Comparison of ENCODE assay signal across 9 mouse cellular contexts in the genomic region with DNA sequence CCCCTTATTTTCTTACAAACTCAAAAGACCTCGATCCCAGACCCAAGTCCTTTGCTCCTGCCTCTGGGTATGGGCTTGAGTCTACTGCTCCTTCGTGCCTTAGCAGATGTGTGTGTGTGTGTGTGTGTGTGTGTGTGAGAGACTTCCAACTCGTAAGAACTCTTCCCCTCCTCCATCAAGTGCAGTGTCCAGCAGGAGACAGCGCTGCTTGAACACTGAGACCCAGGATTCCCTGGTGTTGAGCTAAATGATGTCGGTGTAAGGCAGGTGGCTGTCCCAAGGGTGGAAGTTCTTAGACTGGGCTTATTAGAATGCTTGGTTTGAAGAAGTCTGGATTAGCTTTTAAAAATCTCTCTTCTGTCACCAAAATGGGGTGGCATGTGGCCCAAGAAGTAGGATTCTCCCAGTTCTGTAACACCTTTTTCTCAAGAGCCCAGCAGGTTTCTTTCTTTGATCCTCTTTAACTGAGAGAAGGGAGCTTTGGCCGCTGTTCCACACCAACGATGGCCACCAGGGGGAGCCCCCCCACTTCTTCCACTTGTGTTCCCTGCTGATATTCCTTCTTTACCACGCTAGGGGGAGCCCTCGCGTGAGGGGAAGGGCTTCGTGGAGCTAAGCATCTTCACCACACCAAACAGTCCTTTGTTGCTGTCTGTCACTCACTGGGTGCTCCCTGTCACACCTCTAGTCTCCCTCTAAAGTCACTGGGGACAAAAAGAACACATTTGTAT. TPM values are rescaled to one million over a fixed set of nuclear protein-coding genes. Genes with fewer than 3 reads are reported as not detected.
DNase-seq lines count a peak whose midpoint lies in the region; ATAC-seq and TF ChIP-seq lines count a peak whose summit lies in the region.
"Had no signal": no experiment of that assay in that cellular context is flagged by ENCODE, and none has a peak within 500 bp of the region (broad histone marks: within the 10 kb centered on the region; RNA-seq: fewer than 3 reads in every experiment).

No protein-coding gene starts in this region.

- WGBS in forebrain, embryonic 13.5 days = 29% methylated on average over 11 of the region's 11 CpGs
- WGBS in lung, embryonic 16.5 days = 16% methylated on average over 11 of the region's 11 CpGs

- peak; percentile 99 for TF ChIP-seq CTCF in layer of hippocampus, adult 2 months (conservative IDR thresholded peaks at IDR 0.05)

- H3K9me3 ChIP-seq in forebrain, embryonic 13.5 days (replicated peaks) = no peaks in the 10 kb centered on the region
- H3K9me3 ChIP-seq in lung, embryonic 16.5 days (ENCODE audit: control insufficient read depth, low read length) = no peaks in the 10 kb centered on the region
- H3K9me3 ChIP-seq: heart, embryonic 15.5 days had no signal

- H3K4me1 ChIP-seq in forebrain, embryonic 13.5 days = no peaks in the 10 kb centered on the region
- peaks cover 13% of the 10 kb centered on the region for H3K4me1 ChIP-seq in lung, embryonic 16.5 days (replicated peaks; ENCODE audit: control insufficient read depth, insufficient read depth, low read length)

- H3K27ac ChIP-seq in forebrain, embryonic 13.5 days = no peak overlapping the region
- no peak overlapping the region for H3K27ac ChIP-seq in layer of hippocampus, adult 2 months
- no peak overlapping the region for H3K27ac ChIP-seq in lung, embryonic 16.5 days (ENCODE audit: low read length)
- H3K27ac ChIP-seq: heart, embryonic 15.5 days had no signal

- no peak overlapping the region for H3K9ac ChIP-seq in forebrain, embryonic 13.5 days
- H3K9ac ChIP-seq in lung, embryonic 16.5 days (ENCODE audit: low read length) = no peak overlapping the region
- H3K9ac ChIP-seq: heart, embryonic 15.5 days had no signal

- no peaks in the 10 kb centered on the region for H3K36me3 ChIP-seq in forebrain, embryonic 13.5 days (ENCODE audit: poor library complexity, severe bottlenecking)
- H3K36me3 ChIP-seq in lung, embryonic 16.5 days (ENCODE audit: control insufficient read depth, insufficient read depth, low read length) = no peaks in the 10 kb centered on the region
- H3K36me3 ChIP-seq: heart, embryonic 15.5 days had no signal

- peak; percentile 84 for DNase-seq in ES-CJ7 (ENCODE audit: low read depth, low spot score)
- DNase-seq in c-Kit-positive CD71-positive TER-119-negative erythroid progenitor cells, embryonic 14.5 days (ENCODE audit: low read depth) = peak; percentile 80
- peak; percentile 69 to 88 for DNase-seq in layer of hippocampus, adult 2 months (ENCODE audit: low spot score in 2 of 2)
- DNase-seq in ovary, postnatal 14 days (ENCODE audit: low spot score) = peak; percentile 79
- DNase-seq in thymus, postnatal 0 days (ENCODE audit: low spot score) = peak; percentile 91

- H3K4me2 ChIP-seq in forebrain, embryonic 13.5 days = no peak overlapping the region
- H3K4me2 ChIP-seq in lung, embryonic 16.5 days (ENCODE audit: low read depth, low read length) = no peak overlapping the region
- H3K4me2 ChIP-seq: heart, embryonic 15.5 days had no signal

- no peak overlapping the region for H3K4me3 ChIP-seq in forebrain, embryonic 13.5 days
- H3K4me3 ChIP-seq in layer of hippocampus, adult 2 months = no peak overlapping the region
- H3K4me3 ChIP-seq in lung, embryonic 16.5 days (ENCODE audit: low read length) = no peak overlapping the region
- H3K4me3 ChIP-seq: heart, embryonic 15.5 days had no signal

- peak; percentile 88 for ATAC-seq in forebrain, embryonic 13.5 days
- peak; percentile 75 to 82; a peak in 3 of 4 replicates for ATAC-seq in hematopoietic stem cell, adult 5-6 weeks (replicated peaks in 1 of 2; ENCODE audit: insufficient read depth in 1 of 2, low FRiP score in 2 of 2, low TSS enrichment in 1 of 2, low read depth in 1 of 2, poor library complexity in 2 of 2, severe bottlenecking in 2 of 2)
- peak; percentile 41 for ATAC-seq in lung, embryonic 16.5 days (ENCODE audit: low read depth)

- H3K27me3 ChIP-seq in forebrain, embryonic 13.5 days = no peaks in the 10 kb centered on the region
- H3K27me3 ChIP-seq in lung, embryonic 16.5 days (ENCODE audit: control insufficient read depth, insufficient read depth, low read depth, low read length) = no peaks in the 10 kb centered on the region
- H3K27me3 ChIP-seq: heart, embryonic 15.5 days had no signal

RNA-seq across cellular contexts. Expression of gene Gsto2, which starts 17.0 kb away (rescaled TPM):
- polyA plus RNA-seq in forebrain, embryonic 13.5 days (2015; fragmentation: Nextera tagmentation; extraction: Ambion mirVana) = 1.2 and 1.8 TPM in 2 replicates
- not detected in 2 replicates for total RNA-seq in hematopoietic stem cell, adult 5-6 weeks (2017)
- total RNA-seq in layer of hippocampus, adult 2 months (2021) = 1 to 10 TPM; 2.9 to 3.5 TPM
- 1.2 and 1.3 TPM in 2 replicates for polyA plus RNA-seq in lung, embryonic 16.5 days (2015; fragmentation: Nextera tagmentation; extraction: Ambion mirVana)
- polyA plus RNA-seq in thymus, postnatal 0 days (2015; fragmentation: Nextera tagmentation; extraction: Ambion mirVana) = 0.39 and 0.52 TPM in 2 replicates

RNA-seq across cellular contexts. Expression of gene Gsto1, which starts 27.5 kb away (rescaled TPM):
- polyA plus RNA-seq in forebrain, embryonic 13.5 days (2015; fragmentation: Nextera tagmentation; extraction: Ambion mirVana) = 74.9 and 80.3 TPM in 2 replicates
- total RNA-seq in hematopoietic stem cell, adult 5-6 weeks (2017) = 96.4 and 117 TPM in 2 replicates
- 10 to 100 TPM; 52.8 to 55.9 TPM for total RNA-seq in layer of hippocampus, adult 2 months (2021)
- polyA plus RNA-seq in lung, embryonic 16.5 days (2015; fragmentation: Nextera tagmentation; extraction: Ambion mirVana) = 93.9 and 105 TPM in 2 replicates
- 84.0 and 157 TPM in 2 replicates for polyA plus RNA-seq in thymus, postnatal 0 days (2015; fragmentation: Nextera tagmentation; extraction: Ambion mirVana)

RNA-seq across cellular contexts. Expression of gene Cfap43, which starts 36.8 kb away (rescaled TPM):
- polyA plus RNA-seq in forebrain, embryonic 13.5 days (2015; fragmentation: Nextera tagmentation; extraction: Ambion mirVana) = 0.66 and 0.82 TPM in 2 replicates
- 0.10 TPM in 1 of 2 replicates, not detected in the other for total RNA-seq in hematopoietic stem cell, adult 5-6 weeks (2017)
- total RNA-seq in layer of hippocampus, adult 2 months (2021) = under 1 TPM; 0.37 to 0.95 TPM
- polyA plus RNA-seq in lung, embryonic 16.5 days (2015; fragmentation: Nextera tagmentation; extraction: Ambion mirVana) = 1.7 and 2.6 TPM in 2 replicates
- polyA plus RNA-seq in thymus, postnatal 0 days (2015; fragmentation: Nextera tagmentation; extraction: Ambion mirVana) = 0.20 and 0.35 TPM in 2 replicates

RNA-seq across cellular contexts. Expression of gene Itprip, which starts 36.8 kb away (rescaled TPM):
- 9.8 and 12.7 TPM in 2 replicates for polyA plus RNA-seq in forebrain, embryonic 13.5 days (2015; fragmentation: Nextera tagmentation; extraction: Ambion mirVana)
- 18.6 and 33.0 TPM in 2 replicates for total RNA-seq in hematopoietic stem cell, adult 5-6 weeks (2017)
- 1 to 10 TPM; 1.2 to 1.9 TPM for total RNA-seq in layer of hippocampus, adult 2 months (2021)
- 16.2 and 16.9 TPM in 2 replicates for polyA plus RNA-seq in lung, embryonic 16.5 days (2015; fragmentation: Nextera tagmentation; extraction: Ambion mirVana)
- 20.9 and 21.1 TPM in 2 replicates for polyA plus RNA-seq in thymus, postnatal 0 days (2015; fragmentation: Nextera tagmentation; extraction: Ambion mirVana)

RNA-seq across cellular contexts. Expression of gene Cfap58, which starts 55.2 kb away (rescaled TPM):
- polyA plus RNA-seq in forebrain, embryonic 13.5 days (2015; fragmentation: Nextera tagmentation; extraction: Ambion mirVana) = 0.21 and 0.49 TPM in 2 replicates
- total RNA-seq in hematopoietic stem cell, adult 5-6 weeks (2017) = not detected in 2 replicates
- under 1 TPM; 0.34 to 0.49 TPM for total RNA-seq in layer of hippocampus, adult 2 months (2021)
- 0.53 and 0.73 TPM in 2 replicates for polyA plus RNA-seq in lung, embryonic 16.5 days (2015; fragmentation: Nextera tagmentation; extraction: Ambion mirVana)
- 0.09 and 0.18 TPM in 2 replicates for polyA plus RNA-seq in thymus, postnatal 0 days (2015; fragmentation: Nextera tagmentation; extraction: Ambion mirVana)
